Mouse (Mus musculus) embryo, embryonic 11.5 days (tissue): ENCODE measurements around the gene Aatk.

Source experiments
- DNase-seq: peaks from one replicate; pipeline ENCODE4 v3.0.0-alpha.2; 2012; ENCODE audit warnings: low read depth, low spot score

Gene Aatk

GRCm38 (mm10) chr11:119989115-119989564 lies 57.8 kb downstream of the Aatk start:
- no peak for DNase-seq

- DNase-seq, result no peak
These were observed 58.6 kb downstream of the Aatk start for GRCm38 (mm10) chr11:119988391-119988790.

GRCm38 (mm10) chr11:119987876-119988275 lies 59.1 kb downstream of the Aatk start:
- no peak for DNase-seq

- no peak for DNase-seq
These were observed 60.1 kb downstream of the Aatk start for GRCm38 (mm10) chr11:119986751-119987425.

- DNase-seq, result no peak
These were observed 63.8 kb downstream of the Aatk start for GRCm38 (mm10) chr11:119983151-119983550.

DNA sequence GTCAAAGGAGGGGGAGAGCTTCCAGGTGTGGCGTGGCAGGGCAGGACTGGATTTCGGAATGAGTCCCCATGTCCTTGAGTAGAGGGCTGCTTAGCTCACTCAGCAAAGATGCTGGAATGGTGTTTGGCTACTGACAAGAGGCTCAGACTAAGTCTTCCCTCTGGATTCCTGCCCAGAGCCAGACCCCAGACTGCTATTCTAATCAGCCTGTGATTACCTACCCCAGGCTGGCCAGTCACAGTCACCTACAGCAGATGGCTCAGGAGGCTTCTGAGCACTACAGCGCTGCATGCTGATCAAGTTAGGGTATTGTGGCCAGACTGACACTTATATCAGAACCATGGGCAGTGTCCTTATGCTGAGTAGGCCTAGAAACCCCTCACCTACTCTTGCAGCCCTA lies 64.7 kb downstream of the Aatk start:
- DNase-seq, result no peak

GRCm38 (mm10) chr11:119981769-119982168 lies 65.2 kb downstream of the Aatk start:
- no peak for DNase-seq

DNA sequence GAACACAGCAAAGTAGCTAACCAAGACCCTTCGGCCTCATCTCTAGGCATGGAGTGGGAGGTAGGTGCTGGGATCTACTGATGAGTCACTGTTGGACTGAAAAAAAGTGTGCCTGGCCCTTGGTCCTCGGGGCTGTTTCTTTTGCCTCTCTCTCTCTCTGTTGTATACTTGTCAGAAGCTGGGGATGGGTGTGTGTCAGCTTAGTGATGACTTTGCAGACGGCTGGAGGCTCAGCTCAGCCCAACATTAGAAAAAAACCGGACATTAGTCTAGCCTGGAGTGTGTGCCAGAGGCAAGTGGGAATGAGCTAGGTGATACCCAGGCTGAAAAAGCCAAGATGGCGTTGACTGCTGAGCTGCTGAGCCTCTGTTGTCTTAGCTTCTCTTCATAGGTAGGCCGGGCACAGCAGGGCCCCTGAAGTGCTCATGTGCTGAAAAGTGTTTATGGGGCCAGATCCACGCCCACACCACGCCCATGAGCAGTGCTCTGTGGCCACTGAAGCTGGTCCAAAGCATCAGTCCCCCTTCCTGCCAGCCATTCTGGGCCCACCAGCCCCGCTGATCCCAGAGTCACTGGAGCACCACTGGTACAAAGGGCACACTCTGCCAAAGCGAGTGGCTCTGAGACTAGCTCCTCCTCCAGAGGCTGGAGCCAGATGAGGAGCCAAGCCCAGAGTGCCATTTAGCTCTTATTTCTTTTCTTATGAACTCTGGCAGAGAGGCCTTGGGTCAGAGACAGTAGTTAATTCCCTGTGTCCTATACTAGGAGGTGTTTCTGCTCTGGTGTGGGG lies 67.2 kb downstream of the Aatk start:
- no peak for DNase-seq

DNA sequence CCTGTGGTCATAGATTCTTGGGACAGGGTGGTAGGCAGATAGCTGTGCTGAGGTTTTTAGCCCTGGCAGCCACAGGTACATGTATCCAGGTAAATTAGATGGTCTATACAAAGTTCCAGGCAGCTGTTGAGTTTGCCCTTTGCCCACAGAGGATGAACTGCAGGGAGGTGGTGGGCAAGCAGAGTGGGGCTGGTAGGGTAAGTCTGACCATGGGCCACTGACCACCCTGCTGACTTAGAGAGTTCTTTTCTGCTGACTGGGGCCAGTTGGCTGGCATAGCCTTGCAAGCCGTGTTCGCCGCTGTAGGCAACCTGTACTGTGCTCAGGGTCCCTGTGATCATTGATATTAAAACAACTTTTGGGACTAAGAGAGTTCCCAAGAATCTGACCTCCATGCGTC lies 68.3 kb downstream of the Aatk start:
- no peak for DNase-seq

GRCm38 (mm10) chr11:119975739-119976501 lies 71.0 kb downstream of the Aatk start:
- DNase-seq, result no peak

- DNase-seq, result no peak
These were observed 73.2 kb downstream of the Aatk start for GRCm38 (mm10) chr11:119973789-119974188.

DNA sequence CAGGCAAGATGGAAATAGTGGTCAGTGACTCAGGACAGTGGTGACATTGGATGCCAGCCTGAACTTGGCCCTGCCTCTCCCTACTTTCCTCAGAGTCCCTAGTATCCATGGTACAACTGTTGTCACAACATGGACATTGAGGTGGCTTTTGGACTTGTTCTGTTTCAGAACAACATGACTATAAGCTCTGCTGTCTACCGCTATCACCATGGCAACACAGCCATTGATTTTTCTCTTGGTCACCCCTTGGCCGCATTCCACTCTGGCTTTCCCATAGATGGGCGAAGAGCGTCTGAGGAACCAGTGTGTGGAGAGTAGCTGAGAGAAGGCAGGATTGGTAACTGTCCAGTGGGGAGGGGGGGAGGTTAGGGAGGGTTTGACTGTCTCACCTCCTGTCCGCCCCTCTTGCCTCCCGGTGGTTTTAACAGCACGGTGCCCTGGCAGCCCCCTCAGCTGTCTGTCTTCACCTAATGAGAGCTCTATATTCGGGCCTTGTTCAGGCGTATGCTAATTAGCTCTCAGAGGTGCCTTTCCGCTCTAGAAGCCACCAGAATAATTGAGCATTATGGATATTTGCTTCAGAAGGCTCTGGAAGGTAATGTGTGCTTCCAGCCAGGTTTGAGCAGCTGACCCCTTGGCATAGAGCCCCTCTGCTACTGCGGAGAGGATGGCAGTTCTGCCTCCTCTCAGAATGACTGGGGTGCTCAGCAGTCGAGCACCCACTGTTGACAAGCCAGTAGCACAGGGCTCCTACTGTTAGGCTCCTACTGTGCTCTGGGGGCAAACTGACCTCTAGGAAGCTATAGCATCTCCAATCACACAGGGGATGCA lies 76.7 kb downstream of the Aatk start:
- no peak for DNase-seq

GRCm38 (mm10) chr11:119967892-119968291 lies 79.1 kb downstream of the Aatk start:
- DNase-seq, result no peak

- no peak for DNase-seq
These were observed 79.6 kb downstream of the Aatk start for GRCm38 (mm10) chr11:119967401-119967800.

- no peak for DNase-seq
These were observed 80.7 kb downstream of the Aatk start for GRCm38 (mm10) chr11:119966294-119966693.

GRCm38 (mm10) chr11:119965053-119965452 lies 81.9 kb downstream of the Aatk start:
- no peak for DNase-seq

DNA sequence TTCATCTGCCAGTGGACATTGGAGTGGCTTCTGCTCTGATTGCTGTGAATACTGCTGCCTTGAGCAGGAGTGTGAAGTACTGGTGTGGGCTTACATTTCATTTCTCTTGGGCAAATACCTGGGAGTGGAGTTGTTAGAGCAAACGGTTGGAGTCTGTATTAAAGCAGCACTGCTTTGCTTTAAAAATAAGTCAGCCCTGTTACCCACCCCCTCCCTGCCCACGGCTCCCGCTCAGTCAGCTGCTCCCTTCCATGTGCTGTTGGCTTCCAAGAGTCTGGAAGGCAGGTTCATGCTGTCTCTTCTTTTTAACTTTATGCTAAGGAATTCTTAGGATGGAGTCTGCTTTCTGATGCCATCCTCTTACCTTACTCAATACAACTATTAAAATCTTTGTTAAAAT lies 85.5 kb downstream of the Aatk start:
- DNase-seq, result no peak

DNA sequence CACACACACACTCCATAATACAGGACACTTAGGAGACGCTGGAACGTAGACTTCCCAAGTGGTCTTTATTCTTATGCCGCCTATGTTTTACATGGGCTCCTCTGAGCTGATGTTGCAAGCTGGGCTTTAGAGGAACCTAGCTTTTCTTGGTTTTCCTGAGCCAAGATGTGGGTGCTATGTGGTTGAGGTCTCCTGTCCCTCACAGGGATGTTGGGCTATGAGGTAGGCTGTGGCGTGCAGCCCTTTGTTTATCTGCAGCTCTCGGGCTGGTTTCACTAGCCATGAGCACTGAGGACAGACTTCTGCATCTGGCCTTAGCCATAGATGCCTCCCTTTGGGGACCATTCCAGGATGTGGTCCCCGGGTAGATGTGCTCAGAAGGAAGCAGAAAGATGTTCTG lies 86.3 kb downstream of the Aatk start:
- no peak for DNase-seq

GRCm38 (mm10) chr11:119959714-119960113 lies 87.3 kb downstream of the Aatk start:
- no peak for DNase-seq

- DNase-seq, result no peak
These were observed 88.1 kb downstream of the Aatk start for GRCm38 (mm10) chr11:119958856-119959255.
